Mouse (Mus musculus) myocyte (in vitro differentiated cells): ENCODE measurements around the gene Csnk1d. TPM values are rescaled to one million over a fixed set of nuclear protein-coding genes. Genes with fewer than 3 reads are reported as not detected.

ENCODE experiments used
- H3K27me3 ChIP-seq: one replicate; pipeline ENCODE4 v1.6.1; 2011; ENCODE audit not compliant: control insufficient read depth, insufficient read depth, insufficient read length
- H3K36me3 ChIP-seq: one replicate; pipeline ENCODE4 v1.6.1; 2011; ENCODE audit not compliant: control insufficient read depth, insufficient read depth
- H3K4me2 ChIP-seq: one replicate; pipeline ENCODE4 v1.6.1; 2011; ENCODE audit warnings: low read depth, control low read depth
- H3K4me3 ChIP-seq: one replicate; pipeline ENCODE4 v1.5.1; 2011; ENCODE audit warnings: mild to moderate bottlenecking, control low read depth, moderate library complexity
- H3K79me2 ChIP-seq: one replicate; pipeline ENCODE4 v1.6.1; 2011; ENCODE audit not compliant: control insufficient read depth, insufficient read depth
- H3ac ChIP-seq: one replicate; pipeline ENCODE4 v1.6.1; 2011; ENCODE audit not compliant: control insufficient read depth, insufficient read length
- CEBPB ChIP-seq: IDR thresholded peaks from 2 replicates; pipeline ENCODE4 v1.6.1; 2011; ENCODE audit warnings: mild to moderate bottlenecking, moderate library complexity; ENCODE audit not compliant: poor library complexity, insufficient read depth, severe bottlenecking
- E2F4 ChIP-seq: IDR thresholded peaks from one replicate; pipeline ENCODE4 v1.6.1; 2011; ENCODE audit warnings: mild to moderate bottlenecking, control low read depth, moderate library complexity; ENCODE audit not compliant: insufficient read depth
- MAX ChIP-seq: IDR thresholded peaks from one replicate; pipeline ENCODE4 v1.6.1; 2011; ENCODE audit warnings: low read depth, mild to moderate bottlenecking, control low read depth
- MYOD1 ChIP-seq, 3 experiments: IDR thresholded peaks; one replicate each; pipeline ENCODE4 v1.6.1; 2011; ENCODE audit warnings: control low read depth in 2 of 3, low read depth in 2 of 3, mild to moderate bottlenecking in 2 of 3, moderate library complexity in 1 of 3; ENCODE audit not compliant: insufficient read length in 2 of 3, control insufficient read depth in 1 of 3
- MYOG ChIP-seq, 3 experiments: IDR thresholded peaks; one replicate each; pipeline ENCODE4 v1.6.1; 2011; ENCODE audit warnings: control low read depth in 2 of 3, low read depth in 2 of 3, mild to moderate bottlenecking in 2 of 3; ENCODE audit not compliant: insufficient read length in 2 of 3, control insufficient read depth in 1 of 3, insufficient read depth in 1 of 3
- POLR2A ChIP-seq: IDR thresholded peaks from one replicate; pipeline ENCODE4 v1.6.1; 2011; ENCODE audit warnings: low read depth, mild to moderate bottlenecking, control low read depth, moderate library complexity; ENCODE audit not compliant: insufficient read length
- POLR2AphosphoS2 ChIP-seq: IDR thresholded peaks from one replicate; pipeline ENCODE4 v1.6.1; 2011; ENCODE audit warnings: low read depth, control low read depth; ENCODE audit not compliant: insufficient read length
- REST ChIP-seq: IDR thresholded peaks from one replicate; pipeline ENCODE4 v1.6.1; 2011; ENCODE audit warnings: mild to moderate bottlenecking, control low read depth, moderate library complexity; ENCODE audit not compliant: insufficient read depth, insufficient read length
- SRF ChIP-seq: IDR thresholded peaks from one replicate; pipeline ENCODE4 v1.6.1; 2011; ENCODE audit warnings: low read depth; ENCODE audit not compliant: control insufficient read depth, insufficient read length
- TCF12 ChIP-seq: IDR thresholded peaks from one replicate; pipeline ENCODE4 v1.6.1; 2011; ENCODE audit warnings: mild to moderate bottlenecking, control low read depth; ENCODE audit not compliant: poor library complexity, insufficient read depth, severe bottlenecking
- TCF3 ChIP-seq: IDR thresholded peaks from one replicate; pipeline ENCODE4 v1.6.1; 2011; ENCODE audit warnings: low read depth, control low read depth; ENCODE audit not compliant: insufficient read length
- USF1 ChIP-seq: IDR thresholded peaks from one replicate; pipeline ENCODE4 v1.6.1; 2011; ENCODE audit warnings: low read depth, mild to moderate bottlenecking, control low read depth, moderate library complexity
- polyA plus RNA-seq: library from polyadenylated mRNA; unstranded; fragments of >200 nt; fragmentation: generic; extraction: Trizol; gene quantifications from one replicate; pipeline ENCODE4 v1.2.1, GENCODE M21; 2012; ENCODE audit warnings: missing spikeins

The Csnk1d gene
- polyA plus RNA-seq, 1 experiment = 79.5 TPM

GRCm38 (mm10) chr11:120939712-120940341 is 51.3 kb downstream of the Csnk1d start:
- Histone ChIP-seq H3K79me2 (no peaks in the 10 kb centered on the region), H3ac (no peak overlapping the region), H3K4me2 (no peak overlapping the region), H3K36me3 (no peaks in the 10 kb centered on the region), H3K4me3 (no peak overlapping the region), H3K27me3 (peaks cover 11% of the 10 kb centered on the region)
- no peak for TF ChIP-seq E2F4
- TF ChIP-seq SRF = no peak
- TF ChIP-seq USF1 = no peak
- no peak for TF ChIP-seq REST
- TF ChIP-seq TCF3 = no peak
- TF ChIP-seq POLR2A = no peak
- TF ChIP-seq MYOD1 (IDR thresholded peaks at IDR 0.05; ENCODE audit: control insufficient read depth in 1 of 3, insufficient read length in 2 of 3, low read depth in 2 of 3) = no peak
- no peak for TF ChIP-seq MAX
- TF ChIP-seq MYOG (IDR thresholded peaks at IDR 0.05; ENCODE audit: control insufficient read depth in 1 of 3, insufficient read depth in 1 of 3, insufficient read length in 2 of 3, low read depth in 2 of 3) = no peak
- TF ChIP-seq TCF12 = no peak
- no peak for TF ChIP-seq CEBPB
- no peak for TF ChIP-seq POLR2AphosphoS2

DNA sequence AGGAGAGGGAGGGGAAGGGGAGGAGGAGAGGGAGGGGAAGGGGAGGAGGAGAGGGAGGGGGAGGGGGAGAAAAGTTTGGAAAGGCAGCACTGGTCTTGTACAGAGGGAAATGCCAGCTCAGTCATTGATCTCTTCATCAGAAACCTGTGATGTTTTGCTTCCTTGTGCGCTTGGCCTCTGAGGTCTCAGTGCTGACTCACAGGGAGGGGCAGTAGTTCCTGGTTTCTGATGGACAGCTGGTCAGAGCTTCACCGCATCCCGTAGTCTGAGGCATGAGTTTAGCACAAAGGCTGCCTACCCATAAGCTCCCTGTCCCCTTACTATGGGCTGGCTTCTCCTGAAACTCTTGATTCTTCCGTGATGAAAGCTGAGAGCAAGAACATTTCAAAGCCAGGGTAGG is 52.3 kb downstream of the Csnk1d start:
- Histone ChIP-seq H3K27me3 (peaks cover 5% of the 10 kb centered on the region), H3K4me3 (no peak overlapping the region), H3ac (no peak overlapping the region), H3K79me2 (no peaks in the 10 kb centered on the region), H3K36me3 (no peaks in the 10 kb centered on the region), H3K4me2 (peak overlapping the region; percentile 47)
- TF ChIP-seq TCF3 (no peak), MYOG (IDR thresholded peaks at IDR 0.05; ENCODE audit: control insufficient read depth in 1 of 3, insufficient read depth in 1 of 3, insufficient read length in 2 of 3, low read depth in 2 of 3) (peak in 2 of 3 experiments; percentile 47 to 71), MYOD1 (IDR thresholded peaks at IDR 0.05; ENCODE audit: control insufficient read depth in 1 of 3, insufficient read length in 2 of 3, low read depth in 2 of 3) (peak in 2 of 3 experiments; percentile 31 to 75)

- Histone ChIP-seq H3K4me3 (no peak overlapping the region), H3K79me2 (no peaks in the 10 kb centered on the region), H3K27me3 (no peaks in the 10 kb centered on the region), H3ac (no peak overlapping the region), H3K4me2 (no peak overlapping the region), H3K36me3 (no peaks in the 10 kb centered on the region)
- TF ChIP-seq MYOG (IDR thresholded peaks at IDR 0.05; ENCODE audit: control insufficient read depth in 1 of 3, insufficient read depth in 1 of 3, insufficient read length in 2 of 3, low read depth in 2 of 3) (no peak), POLR2AphosphoS2 (no peak), CEBPB (no peak), E2F4 (no peak), REST (no peak), MAX (no peak), TCF3 (no peak), POLR2A (no peak), TCF12 (no peak), MYOD1 (IDR thresholded peaks at IDR 0.05; ENCODE audit: control insufficient read depth in 1 of 3, insufficient read length in 2 of 3, low read depth in 2 of 3) (no peak), SRF (no peak), USF1 (no peak)
Measured at GRCm38 (mm10) chr11:120937976-120938375, 53.2 kb downstream of the Csnk1d start.

GRCm38 (mm10) chr11:120932564-120933398 is 58.3 kb downstream of the Csnk1d start, which contains the start of gene Ccdc57:
Gene Ccdc57 (minus strand): TSS chr11:120932872.
- Histone ChIP-seq H3K4me3 (peak within 1 kb of the TSS; percentile 42), H3K36me3 (no peaks in the 10 kb centered on the region), H3K79me2 (no peaks in the 10 kb centered on the region), H3K4me2 (peak within 1 kb of the TSS; percentile 79), H3ac (peak within 1 kb of the TSS; percentile 1), H3K27me3 (no peaks in the 10 kb centered on the region)
- TF ChIP-seq E2F4 (peak; percentile 46), USF1 (peak; percentile 14), MYOD1 (IDR thresholded peaks at IDR 0.05; ENCODE audit: control insufficient read depth in 1 of 3, insufficient read length in 2 of 3, low read depth in 2 of 3) (peak in 1 of 3 experiments; percentile 15), REST (no peak), SRF (peak; percentile 61), MAX (no peak), TCF12 (no peak), MYOG (IDR thresholded peaks at IDR 0.05; ENCODE audit: control insufficient read depth in 1 of 3, insufficient read depth in 1 of 3, insufficient read length in 2 of 3, low read depth in 2 of 3) (peak in 1 of 3 experiments; percentile 60), CEBPB (no peak), POLR2AphosphoS2 (no peak), POLR2A (no peak), TCF3 (no peak)
